Mouse (Mus musculus) 3134 (cell line): ENCODE results near the gene Eml3.
"Not testable (repeated sequence)": the region's sequence is repeated elsewhere in the genome, so short reads cannot be mapped to it uniquely, and the experiment has no call there.

Source experiments
- DNase-seq: peaks from one replicate; pipeline ENCODE4 v3.0.0-alpha.2; 2011; ENCODE audit warnings: low spot score; ENCODE audit not compliant: insufficient read length; ENCODE audit errors: extremely low read depth

Eml3 gene

DNA sequence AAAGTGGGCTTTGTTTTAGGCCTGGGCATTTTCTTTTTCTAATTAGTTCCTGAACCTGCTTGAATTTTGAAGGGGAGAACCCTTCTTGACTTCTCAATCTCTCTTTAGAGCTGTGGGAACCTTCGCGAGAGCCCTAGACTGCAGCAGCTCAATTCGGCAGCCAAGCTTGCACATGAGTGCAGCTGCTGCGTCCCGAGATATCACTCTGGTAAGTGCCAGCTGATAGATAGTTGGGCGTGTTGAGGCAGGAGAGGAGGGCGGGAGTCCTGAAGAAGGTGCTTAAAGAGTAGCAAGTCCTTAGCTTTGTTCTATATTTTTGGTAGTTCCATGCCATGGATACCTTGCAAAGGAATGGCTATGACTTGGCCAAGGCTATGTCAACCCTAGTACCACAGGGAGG, 17.6 kb downstream of the Eml3 start:
- no peak for DNase-seq

DNA sequence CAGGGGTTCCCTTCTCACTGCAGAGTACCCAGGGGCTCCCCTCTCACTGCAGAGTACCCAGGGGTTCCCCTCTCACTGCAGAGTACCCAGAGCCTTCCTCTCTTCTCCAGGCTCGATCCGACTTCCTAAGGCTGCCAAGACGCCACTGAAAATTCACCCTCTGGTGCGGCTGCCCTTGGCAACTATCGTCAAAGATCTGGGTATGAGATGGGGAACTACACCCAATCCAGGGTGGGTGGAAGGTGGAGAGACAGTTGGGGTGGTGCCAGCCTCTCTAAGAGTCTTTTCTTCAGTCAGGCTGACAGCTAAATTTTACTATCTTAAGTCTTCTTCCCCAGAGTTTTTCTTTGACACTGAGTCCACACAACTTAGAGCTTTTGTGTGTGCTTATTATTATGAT, 20.8 kb downstream of the Eml3 start:
- no peak for DNase-seq

DNA sequence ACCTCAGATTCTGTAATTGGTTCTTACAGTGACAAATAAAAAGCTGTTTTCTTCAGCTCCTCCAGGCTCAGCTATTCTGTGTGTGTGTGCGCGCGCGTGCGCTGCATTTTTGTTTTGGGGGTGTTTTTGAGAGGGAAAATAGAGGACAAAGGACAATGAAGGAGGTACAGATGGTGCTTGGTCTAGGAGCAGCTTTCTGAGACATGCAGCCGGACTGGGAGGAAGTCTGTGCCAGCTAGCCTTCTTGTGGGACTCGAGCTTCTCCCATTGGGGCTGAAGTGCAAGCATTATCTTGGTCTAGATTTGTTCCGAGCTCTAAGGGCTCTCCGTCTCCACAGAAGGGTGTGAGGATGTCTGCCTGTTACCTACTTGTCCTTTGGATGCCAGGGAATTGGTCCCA, 22.9 kb downstream of the Eml3 start:
- no peak for DNase-seq

DNA sequence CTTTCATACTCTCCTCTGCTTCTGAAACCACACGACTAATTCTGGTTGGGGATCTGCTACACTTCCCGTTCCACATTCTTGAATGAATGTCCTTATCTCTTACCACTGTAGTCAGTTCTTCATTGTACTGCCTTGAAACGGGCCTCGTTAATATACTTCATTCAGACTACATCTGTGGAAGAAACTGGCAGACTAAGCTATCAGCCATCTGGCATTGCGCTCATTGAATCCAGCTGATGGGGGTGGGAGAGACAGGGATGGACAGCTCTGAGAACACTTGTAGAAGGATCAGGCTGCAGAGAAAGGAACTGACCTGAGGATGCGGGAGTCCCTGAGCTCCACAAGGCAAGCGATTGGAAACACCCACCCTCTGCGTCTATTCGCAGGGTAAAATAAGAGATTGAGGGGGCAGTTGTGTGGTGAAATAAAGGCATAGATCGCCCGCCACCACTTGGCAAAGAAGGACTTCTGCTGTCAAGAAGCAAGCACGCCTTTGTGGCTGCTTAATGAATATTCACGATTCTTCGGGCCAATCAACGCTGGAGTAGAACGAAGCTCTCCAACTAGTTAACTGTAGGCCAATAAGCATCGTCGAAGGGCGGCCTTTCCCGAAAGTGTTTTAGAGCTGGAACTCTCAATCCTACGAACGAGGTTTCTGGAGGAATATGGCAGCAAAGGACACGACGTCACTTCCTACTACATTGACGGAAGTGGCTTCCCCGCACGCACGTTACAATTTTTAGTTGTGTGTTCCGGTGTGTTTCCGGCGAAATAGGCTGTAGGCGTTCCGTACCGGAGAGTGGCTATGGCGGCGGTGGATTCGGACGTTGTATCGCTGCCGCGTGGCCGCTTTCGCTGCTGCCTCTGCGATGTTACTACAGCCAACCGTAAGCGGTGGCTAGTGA, 24.0 kb downstream of the Eml3 start, which contains the start of gene Tut1:
Tut1 (plus strand) TSS at position 713 of the 905 bp plus-strand sequence.
- peak; percentile 84 for DNase-seq

DNA sequence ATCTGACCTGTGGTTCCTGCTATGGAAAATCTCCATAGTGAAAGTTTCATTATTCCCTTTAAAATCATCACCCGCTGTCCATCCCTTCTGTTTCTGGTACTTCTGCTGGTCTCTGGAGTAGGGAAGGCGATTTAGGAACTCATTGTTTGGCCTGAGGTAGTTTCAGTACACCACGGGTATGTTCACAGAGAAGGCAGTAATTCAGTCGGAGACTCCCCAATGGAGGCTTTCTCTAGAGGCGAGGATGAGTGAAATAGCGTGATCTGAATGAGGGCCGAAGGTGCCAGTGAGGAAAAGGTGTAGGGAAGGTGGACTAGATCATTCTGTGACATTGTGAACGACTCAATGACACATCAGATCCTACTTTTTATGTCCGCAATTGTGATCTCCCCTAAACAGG, 24.8 kb downstream of the Eml3 start:
- DNase-seq = no peak

DNA sequence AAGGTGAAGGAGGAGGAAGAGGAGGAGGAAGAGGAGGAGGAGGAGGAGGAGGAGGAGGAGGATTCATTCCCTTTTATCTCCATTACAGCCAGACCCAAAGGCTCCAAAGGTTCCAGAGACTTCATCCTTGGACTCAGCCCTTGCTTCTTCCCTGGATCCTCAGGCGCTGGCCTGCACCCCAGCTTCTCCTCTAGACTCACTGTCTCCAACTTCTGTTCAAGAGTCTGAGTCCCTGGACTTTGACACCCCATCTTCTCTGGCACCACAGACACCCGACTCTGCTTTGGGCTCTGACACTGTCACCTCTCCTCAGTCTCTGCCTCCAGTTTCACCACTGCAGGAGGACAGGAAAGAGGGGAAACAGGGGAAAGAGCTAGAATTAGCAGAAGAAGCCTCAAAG, 32.9 kb downstream of the Eml3 start:
- DNase-seq = no peak

DNA sequence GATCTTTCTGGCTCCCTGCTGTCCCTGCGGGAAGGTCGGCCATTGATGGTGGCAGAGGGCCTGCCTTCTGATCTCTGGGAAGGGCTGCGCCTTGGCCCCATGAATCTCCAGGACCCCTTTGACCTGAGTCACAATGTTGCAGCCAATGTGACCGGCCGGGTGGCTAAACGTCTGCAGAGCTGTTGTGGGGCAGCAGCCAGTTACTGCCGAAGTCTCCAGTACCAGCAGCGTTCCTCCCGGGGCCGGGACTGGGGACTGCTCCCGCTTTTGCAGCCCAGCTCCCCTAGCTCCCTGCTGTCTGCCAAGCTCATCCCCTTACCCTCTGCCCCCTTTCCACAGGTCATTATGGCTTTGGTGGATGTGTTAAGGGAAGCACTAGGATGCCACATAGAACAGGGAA, 35.7 kb downstream of the Eml3 start:
- DNase-seq = no peak

DNA sequence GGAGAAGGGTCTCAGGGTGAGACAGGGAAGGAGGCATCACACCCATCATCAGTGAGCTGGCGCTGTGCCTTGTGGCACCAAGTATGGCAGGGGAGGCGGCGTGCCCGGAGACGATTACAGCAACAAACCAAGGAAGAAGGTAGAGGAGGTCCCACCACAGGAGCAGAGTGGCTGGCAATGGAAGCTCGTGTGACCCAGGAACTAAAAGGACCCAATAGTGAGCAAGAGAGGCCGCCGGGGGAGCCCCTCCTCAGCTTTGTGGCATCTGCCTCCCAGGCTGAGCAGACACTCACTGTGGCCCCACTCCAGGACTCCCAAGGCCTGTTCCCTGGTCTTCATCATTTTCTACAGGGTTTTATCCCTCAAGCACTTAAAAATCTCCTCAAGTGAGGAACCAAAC, 36.4 kb downstream of the Eml3 start:
- DNase-seq = no peak

DNA sequence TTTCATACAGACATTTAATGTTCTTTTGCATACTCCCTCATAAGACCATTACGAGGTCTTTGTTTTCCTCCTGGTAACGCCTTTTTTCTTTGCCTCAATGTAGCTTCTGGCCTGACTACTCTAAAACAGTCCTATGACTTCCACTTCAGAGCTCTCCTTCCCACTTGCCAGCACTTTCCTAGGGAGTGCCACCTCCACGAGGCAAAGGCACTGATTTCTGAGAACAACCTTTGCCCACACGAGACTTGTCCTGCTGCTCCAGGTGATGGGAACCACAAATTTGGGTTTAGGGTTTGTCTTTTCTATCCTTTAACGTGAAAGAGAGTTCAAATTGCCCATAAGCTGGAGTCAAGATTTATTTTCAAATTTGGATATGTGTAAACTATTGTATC, 36.8 kb downstream of the Eml3 start:
- no peak for DNase-seq

DNA sequence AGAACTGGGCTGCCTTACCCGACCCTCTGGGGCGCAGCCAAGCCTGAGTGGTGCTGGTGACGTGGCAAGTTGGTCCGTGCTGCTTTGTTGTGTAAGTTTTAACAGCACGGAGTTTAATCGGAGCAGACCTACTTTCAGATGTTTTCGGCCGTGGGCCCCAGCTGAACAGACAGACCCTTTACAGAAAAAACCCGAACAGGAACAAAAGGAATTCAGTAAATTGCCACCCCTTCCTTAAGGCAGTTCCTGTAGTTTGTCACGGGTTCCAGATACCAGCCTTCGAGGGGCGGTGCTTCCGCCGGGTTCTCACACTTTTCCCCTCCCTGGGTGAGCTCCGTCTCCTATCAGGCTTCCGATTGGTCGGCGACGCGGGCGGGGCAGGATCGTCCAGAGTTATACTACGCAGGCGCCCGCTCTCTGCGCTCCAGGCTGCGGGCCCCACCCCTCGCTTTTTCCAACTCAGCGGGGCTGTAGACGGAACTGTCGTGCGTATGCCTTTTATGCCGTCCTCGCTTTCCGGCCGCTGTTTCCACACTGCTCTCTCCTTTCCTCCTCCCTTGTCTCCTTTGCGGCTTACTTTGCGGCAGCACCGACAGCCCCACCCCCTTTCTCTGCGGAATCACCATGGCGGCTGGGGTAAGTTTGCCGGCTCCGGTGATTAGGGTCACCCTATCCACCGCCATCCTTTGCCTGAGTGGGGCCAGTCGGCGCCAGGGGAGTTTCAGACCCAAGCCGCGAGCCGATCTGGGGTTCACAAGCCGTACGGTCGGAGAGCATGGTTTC, 37.4 kb downstream of the Eml3 start, which contains the start of gene Eef1g:
Eef1g (plus strand) TSS at position 452 of the 783 bp plus-strand sequence.
- DNase-seq = peak; percentile 100

DNA sequence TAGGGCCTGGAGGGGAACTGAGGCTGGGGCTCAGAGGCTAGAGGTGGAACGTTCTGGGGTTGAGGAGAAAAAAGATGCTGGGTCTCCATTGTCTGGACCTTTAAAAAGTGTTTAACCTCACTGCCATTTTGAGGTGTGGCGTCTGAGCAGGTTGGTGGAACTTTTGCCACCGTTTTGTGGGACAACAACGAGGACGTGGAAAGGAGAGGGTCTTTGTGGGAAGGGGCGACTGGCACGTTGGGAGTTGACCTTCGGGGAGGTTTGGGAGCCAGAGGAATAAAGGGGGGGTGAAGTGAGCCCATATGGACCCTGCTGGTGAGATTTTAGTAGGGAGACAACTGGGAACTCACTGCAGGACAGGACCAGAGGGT, 38.0 kb downstream of the Eml3 start:
- DNase-seq = no peak

DNA sequence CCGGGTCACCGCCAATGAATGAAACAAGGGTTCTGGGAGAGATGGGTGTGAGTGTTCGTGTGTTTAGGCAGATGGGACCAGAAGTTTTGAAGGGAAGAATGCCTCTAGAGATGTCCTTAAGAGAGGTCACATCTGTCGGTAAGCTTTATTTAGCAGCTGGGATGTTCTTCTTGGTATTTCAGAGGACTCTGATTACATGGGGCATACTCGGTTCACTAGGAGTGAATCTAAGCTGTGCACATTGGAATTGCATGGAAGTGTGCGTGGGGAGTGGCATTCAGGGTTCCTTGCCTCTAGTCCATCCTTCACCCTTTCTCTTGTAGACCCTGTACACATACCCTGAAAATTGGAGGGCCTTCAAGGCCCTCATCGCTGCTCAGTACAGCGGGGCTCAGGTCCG, 38.5 kb downstream of the Eml3 start:
- DNase-seq = no peak

DNA sequence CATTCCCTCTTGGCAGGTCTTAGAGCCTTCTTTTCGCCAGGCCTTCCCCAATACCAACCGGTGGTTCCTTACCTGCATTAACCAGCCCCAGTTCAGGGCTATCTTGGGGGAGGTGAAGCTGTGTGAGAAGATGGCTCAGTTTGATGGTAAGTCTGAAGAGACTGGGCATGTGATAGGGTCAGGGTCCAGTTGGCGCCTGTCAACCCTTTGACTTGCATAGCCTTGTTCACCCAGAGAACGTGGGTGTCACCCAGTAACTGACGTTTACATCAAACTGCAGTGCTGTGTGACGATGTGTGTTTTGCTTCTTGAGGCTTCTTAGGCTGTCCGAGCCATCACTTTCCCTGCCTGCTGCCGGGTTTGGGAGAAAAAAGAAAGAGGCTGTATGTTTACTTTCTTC, 43.1 kb downstream of the Eml3 start:
- not testable (repeated sequence) for DNase-seq

DNA sequence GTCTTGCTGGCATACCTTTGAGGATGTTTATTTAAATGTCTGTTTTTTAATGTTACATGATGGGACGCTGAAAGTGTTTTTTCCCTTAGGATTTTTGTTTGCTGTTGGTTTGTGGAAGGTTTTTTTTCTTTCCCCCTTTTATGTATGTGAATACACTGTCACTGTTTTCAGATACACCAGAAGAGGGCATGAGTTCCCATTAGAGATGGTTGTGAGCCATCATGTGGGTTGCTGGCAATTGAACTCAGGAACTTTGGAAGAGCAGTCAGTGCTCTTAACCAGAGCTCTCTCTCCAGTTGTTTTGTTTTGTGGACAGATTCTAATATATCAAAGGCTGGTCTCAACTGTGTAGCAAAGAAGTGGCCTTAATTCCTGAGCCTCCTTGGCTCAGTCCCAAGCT, 45.3 kb downstream of the Eml3 start:
- DNase-seq = no peak

DNA sequence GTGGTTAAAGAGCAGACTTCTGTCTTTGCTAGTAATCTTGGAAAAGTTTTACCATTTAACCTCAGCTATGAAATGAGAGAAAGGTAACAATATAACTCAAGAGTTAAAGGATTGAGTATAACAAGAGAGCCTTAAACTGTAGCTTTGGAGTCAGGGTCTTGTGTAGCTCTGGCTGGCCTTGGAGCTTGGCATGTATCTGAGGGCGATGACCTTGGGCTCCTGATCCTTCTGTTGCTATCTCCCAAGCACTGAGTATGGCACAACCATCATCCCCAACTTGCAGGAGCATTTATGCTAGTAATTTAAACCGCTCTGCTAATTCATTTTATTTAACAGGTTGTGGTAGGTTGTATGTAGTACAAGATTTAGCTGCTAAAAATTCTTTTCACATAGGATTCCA, 46.1 kb downstream of the Eml3 start:
- DNase-seq = no peak

DNA sequence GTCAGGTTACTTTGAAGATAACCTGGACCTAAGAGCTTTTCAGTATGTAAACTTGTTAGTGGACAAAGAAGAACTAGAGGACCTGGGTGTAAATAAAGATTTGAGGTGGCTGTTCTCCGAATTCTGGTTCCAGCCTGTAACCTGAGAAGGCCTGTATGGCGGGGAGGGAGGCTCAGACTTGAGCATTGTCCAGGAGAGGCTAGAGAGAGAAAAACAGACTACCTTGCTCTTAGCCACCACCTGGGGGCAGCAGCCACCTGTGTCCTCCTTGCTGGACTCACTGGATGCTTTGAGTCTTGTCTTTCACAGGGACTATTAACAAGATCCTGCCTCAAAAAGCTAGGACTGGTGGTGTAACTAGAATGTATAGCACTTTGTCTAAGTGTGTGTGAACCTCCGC, 47.2 kb downstream of the Eml3 start:
- peak; percentile 52 for DNase-seq

DNA sequence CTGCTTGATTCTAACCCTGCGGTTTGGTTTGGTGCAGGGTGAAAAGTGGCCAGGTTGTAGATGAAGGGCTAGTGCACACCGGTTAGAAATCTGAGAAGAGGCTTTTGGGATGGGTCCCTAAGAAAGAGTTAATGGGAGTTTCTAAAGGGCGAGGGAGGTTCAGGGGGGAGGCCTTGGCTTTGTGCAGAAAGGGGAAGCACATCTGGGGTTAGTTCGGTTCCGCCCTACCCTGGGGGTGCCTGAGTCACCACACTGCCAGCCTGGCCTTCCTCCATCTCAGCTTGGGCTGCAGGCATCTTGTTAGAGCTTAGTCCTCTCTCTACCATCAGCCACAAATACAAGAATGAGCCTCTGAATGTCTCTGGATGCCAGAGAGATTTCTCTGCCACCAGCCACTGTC, 51.4 kb downstream of the Eml3 start:
- DNase-seq = peak; percentile 81

DNA sequence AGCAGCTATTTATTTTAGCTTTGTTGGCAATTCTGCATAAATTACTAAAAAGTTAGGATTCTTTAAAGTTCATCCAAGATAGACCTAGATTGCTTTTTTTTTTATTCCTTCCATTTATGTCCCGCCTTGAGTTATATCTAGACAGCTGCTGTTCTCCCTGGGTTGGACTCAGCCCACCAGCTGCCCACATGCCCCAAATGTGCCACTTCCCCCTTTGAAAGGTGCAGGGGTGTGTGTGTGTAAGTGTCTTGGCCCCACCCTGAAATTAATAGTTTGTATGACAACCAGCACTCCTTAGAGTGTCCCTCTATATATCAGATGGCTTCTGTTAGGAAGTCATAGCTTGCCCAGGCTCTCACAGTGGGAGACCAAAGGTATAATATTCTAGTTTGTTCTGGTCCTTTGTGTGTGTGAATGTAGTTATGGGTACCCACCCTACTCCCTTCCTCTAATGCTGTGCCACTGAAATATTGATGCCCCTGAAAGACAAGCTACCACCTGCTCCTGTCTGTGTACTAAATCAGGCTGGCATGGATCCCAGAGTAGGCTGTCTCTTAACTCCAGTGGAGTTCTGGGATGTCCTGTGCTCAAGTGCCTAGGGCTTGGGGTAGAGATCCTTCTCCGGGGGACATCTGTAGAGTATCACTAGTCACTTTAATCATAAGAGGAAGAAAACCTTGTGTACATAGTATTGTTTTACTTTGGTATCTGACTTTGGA, 52.3 kb downstream of the Eml3 start:
- DNase-seq = no peak

DNA sequence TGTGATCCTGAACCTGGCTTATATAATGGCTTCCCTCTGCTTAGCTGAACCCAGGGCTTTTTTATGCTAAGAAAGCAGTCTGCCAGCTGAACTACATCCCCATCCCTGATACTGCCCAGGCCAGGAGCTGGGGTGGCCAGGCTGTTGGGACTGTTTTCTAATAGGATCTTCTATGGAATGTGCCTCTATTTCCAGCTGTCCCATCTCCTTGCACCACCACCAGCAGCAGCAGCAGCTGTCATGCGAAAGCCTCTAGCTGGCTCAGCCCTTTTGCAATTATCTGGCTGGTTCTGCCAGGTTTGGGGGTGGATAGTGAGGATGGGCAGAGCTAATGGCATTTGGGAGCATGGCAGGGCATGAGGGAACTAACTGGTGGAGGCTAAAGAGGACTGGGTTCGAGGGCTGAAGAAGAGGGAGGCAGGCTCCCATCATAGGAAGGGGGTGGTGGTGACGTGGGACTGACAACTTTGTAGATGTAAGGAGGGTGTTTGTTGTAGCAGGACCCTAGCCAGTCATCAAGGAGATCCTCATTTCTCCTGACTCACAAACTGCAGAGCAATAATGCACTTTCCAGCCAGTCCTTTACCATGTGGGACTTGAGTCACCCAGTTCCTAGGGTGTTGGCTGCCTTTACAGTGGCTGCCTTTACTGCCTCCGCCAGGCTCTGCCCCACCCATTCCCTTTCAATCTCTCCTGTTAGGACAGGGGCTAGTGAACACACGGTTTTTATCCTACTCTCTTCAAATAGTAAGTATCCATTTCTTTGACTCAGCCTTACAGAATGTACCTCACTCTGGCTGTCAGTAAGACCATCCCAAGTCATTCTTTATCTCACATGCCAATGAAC, 53.2 kb downstream of the Eml3 start:
- DNase-seq = no peak

DNA sequence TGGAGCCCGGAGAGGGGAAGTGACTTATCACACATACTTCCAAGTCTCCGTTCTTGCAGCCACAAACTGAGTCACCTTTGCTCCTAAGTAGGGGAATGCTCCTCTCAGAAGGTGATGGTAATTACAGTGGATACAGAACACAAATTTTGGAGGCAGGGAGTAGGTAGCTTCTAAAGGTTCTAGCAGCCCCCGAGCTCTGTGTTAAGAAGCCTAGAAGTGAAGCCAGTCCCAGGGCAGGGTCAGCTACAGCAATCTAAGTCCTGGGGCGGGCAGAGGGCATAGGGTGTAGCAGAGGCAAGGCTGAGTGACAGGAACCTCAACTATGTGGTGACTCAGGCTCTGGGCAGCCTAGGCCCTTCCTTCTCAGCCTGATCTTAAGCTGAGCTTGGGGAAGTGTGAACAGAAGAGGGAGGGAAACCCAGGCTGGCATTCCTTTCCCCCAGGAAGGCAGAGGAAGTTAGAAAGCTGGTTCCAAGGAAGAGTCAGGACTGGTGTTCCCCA, 53.8 kb downstream of the Eml3 start:
- DNase-seq = peak; percentile 86
